Mouse (Mus musculus) cerebellum, postnatal 25 days (tissue): ENCODE measurements around the gene Spaca6.

Source experiments
- DNase-seq, 2 experiments: peaks; one replicate each; pipeline ENCODE4 v3.0.0; 2021; ENCODE audit warnings: mixed read lengths in 2 of 2

Gene Spaca6

GRCm38 (mm10) chr17:17826751-17827657, at the start of gene Spaca6:
Gene Spaca6, plus strand, starts transcription at chr17:17827158.
- DNase-seq, result peak; percentile 97 to 98

GRCm38 (mm10) chr17:17790866-17791630, 35.9 kb upstream of the Spaca6 start:
- peak in 1 of 2 experiments; percentile 22 for DNase-seq

GRCm38 (mm10) chr17:17792578-17792977, 34.4 kb upstream of the Spaca6 start:
- DNase-seq, result peak; percentile 70 to 80

GRCm38 (mm10) chr17:17795527-17795926, 31.4 kb upstream of the Spaca6 start:
- no peak for DNase-seq

- DNase-seq, result no peak
Measured at GRCm38 (mm10) chr17:17823612-17824336, 3.2 kb upstream of the Spaca6 start.

- peak; percentile 59 to 61 for DNase-seq
Measured at GRCm38 (mm10) chr17:17825921-17826591, 902 bp upstream of the Spaca6 start.

- DNase-seq, result peak; percentile 76 to 85
Measured at GRCm38 (mm10) chr17:17827658-17828190, 766 bp downstream of the Spaca6 start.

- peak; percentile 59 to 70 for DNase-seq
Measured at GRCm38 (mm10) chr17:17828191-17828981, 1.4 kb downstream of the Spaca6 start.

GRCm38 (mm10) chr17:17829052-17829785, 2.3 kb downstream of the Spaca6 start:
- DNase-seq, result peak; percentile 40 to 43

- DNase-seq, result peak; percentile 15 to 32
Measured at GRCm38 (mm10) chr17:17829816-17830535, 3.0 kb downstream of the Spaca6 start.

- DNase-seq, result peak in 1 of 2 experiments; percentile 25
Measured at GRCm38 (mm10) chr17:17830731-17831130, 3.8 kb downstream of the Spaca6 start.

GRCm38 (mm10) chr17:17834896-17835295, 7.9 kb downstream of the Spaca6 start:
- DNase-seq, result no peak

- DNase-seq, result no peak
Measured at GRCm38 (mm10) chr17:17836101-17836500, 9.1 kb downstream of the Spaca6 start.

GRCm38 (mm10) chr17:17837426-17837825, 10.5 kb downstream of the Spaca6 start:
- DNase-seq, result peak in 1 of 2 experiments; percentile 63

- peak; percentile 96 to 97 for DNase-seq
Measured at GRCm38 (mm10) chr17:17837919-17838701, 11.2 kb downstream of the Spaca6 start.

GRCm38 (mm10) chr17:17839276-17839675, 12.3 kb downstream of the Spaca6 start:
- DNase-seq, result no peak

GRCm38 (mm10) chr17:17840796-17841195, 13.8 kb downstream of the Spaca6 start:
- no peak for DNase-seq

GRCm38 (mm10) chr17:17843534-17844261, 16.7 kb downstream of the Spaca6 start:
- DNase-seq, result peak; percentile 13 to 20
